Mouse (Mus musculus): ENCODE data around the gene Dazap1.
"Not testable (repeated sequence)": the region's sequence is repeated elsewhere in the genome, so short reads cannot be mapped to it uniquely, and the experiment has no call there.

GRCm38 (mm10) chr10:80248437-80248836 lies 12.8 kb upstream of the Dazap1 start:
- TF ChIP-seq TAL1 (conservative IDR thresholded peaks at IDR 0.05; ENCODE audit: low read depth, low read length); CTCF (IDR thresholded peaks at IDR 0.05; ENCODE audit: low read depth, low read length): not testable (repeated sequence)
